Mouse (Mus musculus): ENCODE measurements around the gene Gm21985. TPM values are rescaled to one million over a fixed set of nuclear protein-coding genes. Genes with fewer than 3 reads are reported as not detected.

The Gm21985 gene
- total and polyA plus RNA-seq, 3 experiments: 0.51 TPM; not detected in 2

DNA sequence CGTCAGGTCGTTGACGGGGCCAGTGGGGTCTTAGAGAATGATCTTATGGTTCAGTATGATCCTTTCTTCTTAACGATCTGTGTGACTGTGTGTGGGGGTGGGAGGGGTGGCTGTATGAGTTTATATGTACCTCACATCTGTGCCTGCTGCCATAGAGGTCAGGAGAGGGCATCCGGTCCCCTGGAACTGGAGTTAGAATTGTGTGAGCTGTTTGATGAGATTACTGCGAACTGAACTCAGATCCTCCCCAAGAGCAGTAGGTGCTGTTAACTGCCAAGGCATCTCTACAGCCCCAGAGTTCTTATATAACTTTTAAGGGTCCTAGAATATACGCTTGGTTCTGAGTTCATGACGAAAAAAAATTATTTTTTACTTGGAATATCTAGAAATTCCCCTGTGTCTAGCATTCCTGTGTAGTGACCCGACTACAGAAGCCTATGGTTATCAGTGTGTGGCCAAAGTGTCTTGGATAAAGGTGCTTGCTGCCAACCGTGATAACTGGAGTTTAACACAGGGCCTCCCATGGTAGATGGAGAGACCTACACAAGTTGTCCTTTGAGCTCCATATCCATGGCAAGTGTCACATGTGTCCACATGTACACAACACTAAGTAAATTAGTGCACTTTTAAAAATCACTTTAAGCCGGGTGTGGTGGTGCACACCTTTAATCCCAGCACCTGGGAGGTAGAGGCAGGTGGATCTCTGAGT is 62.1 kb downstream of the Gm21985 start:
- Histone ChIP-seq H3K79me2 (replicated peaks; ENCODE audit: control insufficient read depth, extremely low read depth, insufficient read depth, poor library complexity, severe bottlenecking) (no peaks in the 10 kb centered on the region), H3K36me3 (replicated peaks in 1 of 2; ENCODE audit: control insufficient read depth in 1 of 2, insufficient read depth in 1 of 2, low read length in 1 of 2) (peaks cover 5 to 10% of the 10 kb centered on the region in 2 experiments), H3K27me3 (replicated peaks) (no peaks in the 10 kb centered on the region), H3K4me3 (replicated peaks in 1 of 3; ENCODE audit: low read depth in 2 of 3, low read length in 2 of 3, poor library complexity in 1 of 3) (no peak overlapping the region), H3K27ac (ENCODE audit: insufficient read depth, low read depth) (no peak overlapping the region), H3K9ac (ENCODE audit: insufficient read depth, low read depth) (no peak overlapping the region), H3K9me3 (replicated peaks; ENCODE audit: low read length) (no peaks in the 10 kb centered on the region), H3K4me1 (ENCODE audit: control insufficient read depth in 1 of 2, insufficient read depth in 2 of 2) (no peaks in the 10 kb centered on the region), H3K4me2 (ENCODE audit: insufficient read depth, low read depth, poor library complexity, severe bottlenecking) (no peak overlapping the region)
- dilution Hi-C loops (cut with MboI; ENCODE audit: extremely low pct_ligation_motif_present, extremely low pct_unique_long_range_greater_than_20kb, low sequenced_read_pairs): no loop called here
- DNase-seq (ENCODE audit: extremely low read depth): no peak
- no peak for TF ChIP-seq KAT2A (IDR thresholded peaks at IDR 0.05; ENCODE audit: insufficient replicate concordance, low read length)
- no peak for TF ChIP-seq NELFE (IDR thresholded peaks at IDR 0.05; ENCODE audit: low read depth, low read length)
- no peak for TF ChIP-seq EP300 (IDR thresholded peaks at IDR 0.05; ENCODE audit: low read length)
- TF ChIP-seq TCF12 (IDR thresholded peaks at IDR 0.05; ENCODE audit: low read depth, low read length): no peak
- TF ChIP-seq JUN (IDR thresholded peaks at IDR 0.05; ENCODE audit: insufficient read depth, low read depth, low read length): no peak
- TF ChIP-seq MAZ (IDR thresholded peaks at IDR 0.05; ENCODE audit: low read depth, low read length): no peak
- TF ChIP-seq CHD2 (IDR thresholded peaks at IDR 0.05; ENCODE audit: low read length): no peak
- TF ChIP-seq CHD1 (IDR thresholded peaks at IDR 0.05; ENCODE audit: low read depth, low read length): no peak
- no peak for TF ChIP-seq MYC (IDR thresholded peaks at IDR 0.05; ENCODE audit: low read depth, low read length)
- no peak for TF ChIP-seq RCOR1 (conservative IDR thresholded peaks at IDR 0.05; ENCODE audit: low read depth, low read length)
- TF ChIP-seq ZC3H11A (IDR thresholded peaks at IDR 0.05; ENCODE audit: low read depth, low read length): no peak
- TF ChIP-seq HCFC1 (IDR thresholded peaks at IDR 0.05; ENCODE audit: low read depth, low read length): no peak
- no peak for TF ChIP-seq MAX (IDR thresholded peaks at IDR 0.05; ENCODE audit: low read length)
- no peak for TF ChIP-seq PAX5 (IDR thresholded peaks at IDR 0.05; ENCODE audit: low read length)
- in situ Hi-C loops (cut with MboI; ENCODE audit: low pct_ligation_motif_present, low pct_unique_long_range_greater_than_20kb, low sequenced_read_pairs): no loop called here

DNA sequence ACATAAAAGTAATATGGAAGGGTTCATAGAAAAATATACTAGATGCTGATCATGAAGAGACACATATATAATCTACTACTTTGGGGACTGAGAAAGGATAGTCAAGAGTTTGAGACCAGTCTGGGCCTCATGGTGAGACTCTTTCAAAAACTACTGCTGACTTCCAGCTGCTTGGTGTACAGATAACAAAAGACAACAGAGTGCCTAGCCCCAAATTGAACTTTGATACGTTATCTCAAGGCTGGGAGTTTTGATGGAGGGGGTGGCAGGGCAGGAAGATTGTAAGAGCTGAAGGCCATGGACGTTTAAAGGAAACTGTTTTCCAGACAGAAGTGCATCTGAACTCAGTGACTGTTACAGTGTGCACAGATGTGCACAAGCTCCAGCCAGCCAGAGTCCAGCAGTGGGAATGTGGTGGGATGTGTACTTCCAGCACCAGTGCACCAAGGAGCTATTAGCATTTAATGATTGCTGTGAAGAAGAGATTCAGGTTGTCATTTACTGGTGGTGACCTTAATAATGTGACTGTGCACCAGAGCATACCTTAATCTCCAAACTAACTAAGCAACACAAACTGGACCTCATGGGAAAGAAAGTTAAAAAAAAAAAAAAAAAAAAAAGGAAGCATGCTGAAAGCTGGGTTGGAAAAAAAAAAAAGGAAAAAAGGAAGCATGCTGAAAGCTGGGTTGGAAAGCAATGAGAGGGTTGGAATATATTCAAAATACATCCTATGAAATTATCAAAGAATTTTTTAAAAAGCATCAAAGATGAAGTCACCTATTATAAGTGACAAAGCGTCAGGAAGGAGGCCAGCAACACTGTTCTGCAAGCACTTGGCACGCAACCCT is 66.2 kb downstream of the Gm21985 start:
- Histone ChIP-seq H3K27me3 (replicated peaks) (no peaks in the 10 kb centered on the region), H3K9me3 (replicated peaks; ENCODE audit: low read length) (no peaks in the 10 kb centered on the region), H3K27ac (ENCODE audit: insufficient read depth, low read depth) (no peak overlapping the region), H3K4me3 (replicated peaks in 1 of 3; ENCODE audit: low read depth in 2 of 3, low read length in 2 of 3, poor library complexity in 1 of 3) (no peak overlapping the region), H3K4me2 (ENCODE audit: insufficient read depth, low read depth, poor library complexity, severe bottlenecking) (no peak overlapping the region), H3K36me3 (replicated peaks in 1 of 2; ENCODE audit: control insufficient read depth in 1 of 2, insufficient read depth in 1 of 2, low read length in 1 of 2) (peaks cover 28 to 35% of the 10 kb centered on the region in 2 experiments), H3K4me1 (ENCODE audit: control insufficient read depth in 1 of 2, insufficient read depth in 2 of 2) (no peaks in the 10 kb centered on the region), H3K79me2 (replicated peaks; ENCODE audit: control insufficient read depth, extremely low read depth, insufficient read depth, poor library complexity, severe bottlenecking) (no peaks in the 10 kb centered on the region), H3K9ac (ENCODE audit: insufficient read depth, low read depth) (no peak overlapping the region)
- dilution Hi-C loops (cut with MboI; ENCODE audit: extremely low pct_ligation_motif_present, extremely low pct_unique_long_range_greater_than_20kb, low sequenced_read_pairs) (no loop called here), in situ Hi-C loops (cut with MboI; ENCODE audit: low pct_ligation_motif_present, low pct_unique_long_range_greater_than_20kb, low sequenced_read_pairs) (no loop called here)
- DNase-seq (ENCODE audit: extremely low read depth): no peak
- no peak for TF ChIP-seq RCOR1 (conservative IDR thresholded peaks at IDR 0.05; ENCODE audit: low read depth, low read length)
- no peak for TF ChIP-seq USF1 (IDR thresholded peaks at IDR 0.05; ENCODE audit: low read depth, low read length)
- TF ChIP-seq CHD1 (IDR thresholded peaks at IDR 0.05; ENCODE audit: low read depth, low read length): no peak
- no peak for TF ChIP-seq MAZ (IDR thresholded peaks at IDR 0.05; ENCODE audit: low read depth, low read length)
- TF ChIP-seq CTCF (conservative IDR thresholded peaks at IDR 0.05 in 1 of 2, IDR thresholded peaks at IDR 0.05 in 1 of 2; ENCODE audit: low read depth in 2 of 2, low read length in 2 of 2): no peak
- no peak for TF ChIP-seq POLR2A (IDR thresholded peaks at IDR 0.05; ENCODE audit: low read depth, low read length)
- TF ChIP-seq HCFC1 (IDR thresholded peaks at IDR 0.05; ENCODE audit: low read depth, low read length): no peak
- no peak for TF ChIP-seq NELFE (IDR thresholded peaks at IDR 0.05; ENCODE audit: low read depth, low read length)
- TF ChIP-seq ZC3H11A (IDR thresholded peaks at IDR 0.05; ENCODE audit: low read depth, low read length): no peak
- TF ChIP-seq GABPA (IDR thresholded peaks at IDR 0.05; ENCODE audit: insufficient replicate concordance, low read depth, low read length): no peak
- no peak for TF ChIP-seq MAFK (IDR thresholded peaks at IDR 0.05; ENCODE audit: insufficient replicate concordance, low read length)
- no peak for TF ChIP-seq MAX (IDR thresholded peaks at IDR 0.05; ENCODE audit: low read length)
- no peak for TF ChIP-seq IRF4 (IDR thresholded peaks at IDR 0.05; ENCODE audit: low read depth, low read length)
- no peak for TF ChIP-seq EP300 (IDR thresholded peaks at IDR 0.05; ENCODE audit: low read length)
- no peak for TF ChIP-seq RAD21 (IDR thresholded peaks at IDR 0.05; ENCODE audit: low read depth, low read length)
- no peak for TF ChIP-seq BHLHE40 (IDR thresholded peaks at IDR 0.05; ENCODE audit: low read depth, low read length)
- no peak for TF ChIP-seq TBP (conservative IDR thresholded peaks at IDR 0.05; ENCODE audit: low read depth, low read length)
- no peak for TF ChIP-seq MEF2A (IDR thresholded peaks at IDR 0.05; ENCODE audit: borderline replicate concordance, low read depth, low read length)
- no peak for TF ChIP-seq UBTF (IDR thresholded peaks at IDR 0.05; ENCODE audit: low read depth, low read length)
- TF ChIP-seq USF2 (conservative IDR thresholded peaks at IDR 0.05; ENCODE audit: low read depth, low read length): no peak
